Mouse (Mus musculus): ENCODE data around the gene Sec63. TPM values are rescaled to one million over a fixed set of nuclear protein-coding genes. Genes with fewer than 3 reads are reported as not detected.

Sec63 gene
- polyA plus RNA-seq (2021), result 94.1 TPM

GRCm38 (mm10) chr10:42760999-42761900, at the start of gene Sec63:
Gene Sec63, plus strand, starts transcription at chr10:42761496.
- H3K27me3 ChIP-seq, result no peaks in the 10 kb centered on the region

GRCm38 (mm10) chr10:42714676-42715075, 46.6 kb upstream of the Sec63 start:
- in situ Hi-C loops (cut with MboI; ENCODE audit: low pct_unique_long_range_greater_than_20kb), result no loop called here
- ChIA-PET POLR2A (no interaction called here), CTCF (no interaction called here)
- no peak for DNase-seq (ENCODE audit: low read depth, low spot score)
- H3K27me3 ChIP-seq, result no peaks in the 10 kb centered on the region
- TF ChIP-seq CTCF (IDR thresholded peaks at IDR 0.05), result no peak
- no peak for ATAC-seq

More at GRCm38 (mm10) chr10:42760999-42761900, at the start of gene Sec63:
- no peak for TF ChIP-seq CTCF (IDR thresholded peaks at IDR 0.05)
- CTCF ChIA-PET, result no interaction called here
- ATAC-seq (peak; percentile 87), DNase-seq (ENCODE audit: low read depth, low spot score) (peak; percentile 55)
- in situ Hi-C loops (cut with MboI; ENCODE audit: low pct_unique_long_range_greater_than_20kb), result no loop called here
- POLR2A ChIA-PET, result no interaction called here

GRCm38 (mm10) chr10:42715366-42716035, 45.8 kb upstream of the Sec63 start:
- in situ Hi-C loops (cut with MboI; ENCODE audit: low pct_unique_long_range_greater_than_20kb), result no loop called here
- CTCF ChIA-PET, result no interaction called here
- DNase-seq (ENCODE audit: low read depth, low spot score) (no peak), ATAC-seq (no peak)
- POLR2A ChIA-PET, result no interaction called here
- TF ChIP-seq CTCF (IDR thresholded peaks at IDR 0.05), result no peak
- no peaks in the 10 kb centered on the region for H3K27me3 ChIP-seq

GRCm38 (mm10) chr10:42722116-42722515, 39.2 kb upstream of the Sec63 start:
- ATAC-seq, result no peak
- no peak for TF ChIP-seq CTCF (IDR thresholded peaks at IDR 0.05)
- no peak for DNase-seq (ENCODE audit: low read depth, low spot score)
- POLR2A ChIA-PET, result no interaction called here
- CTCF ChIA-PET, result interaction anchor here (1.0 kb wide), 1 partner anchor 9 kb away, joined by 3 read pairs; no protein-coding TSS in a partner anchor
- H3K27me3 ChIP-seq, result no peaks in the 10 kb centered on the region
- in situ Hi-C loops (cut with MboI; ENCODE audit: low pct_unique_long_range_greater_than_20kb), result no loop called here

- CTCF ChIA-PET, result interaction anchor here (1.2 kb wide), 1 partner anchor 15 kb away, joined by 3 read pairs; no protein-coding TSS in a partner anchor
Observed at GRCm38 (mm10) chr10:42723275-42724232, 37.7 kb upstream of the Sec63 start.

GRCm38 (mm10) chr10:42729607-42730006, 31.7 kb upstream of the Sec63 start:
- ChIA-PET POLR2A (no interaction called here), CTCF (interaction anchor here (1.2 to 1.3 kb wide), 2 partner anchors 18 to 24 kb away, joined by 3 read pairs; no protein-coding TSS in a partner anchor)
- ATAC-seq, result no peak
- DNase-seq (ENCODE audit: low read depth, low spot score), result no peak
- no peak for TF ChIP-seq CTCF (IDR thresholded peaks at IDR 0.05)
- in situ Hi-C loops (cut with MboI; ENCODE audit: low pct_unique_long_range_greater_than_20kb), result no loop called here
- no peaks in the 10 kb centered on the region for H3K27me3 ChIP-seq

More at GRCm38 (mm10) chr10:42723275-42724232, 37.7 kb upstream of the Sec63 start:
- no peak for TF ChIP-seq CTCF (IDR thresholded peaks at IDR 0.05)
- no peak for DNase-seq (ENCODE audit: low read depth, low spot score)
- in situ Hi-C loops (cut with MboI; ENCODE audit: low pct_unique_long_range_greater_than_20kb), result no loop called here
- POLR2A ChIA-PET, result no interaction called here
- ATAC-seq, result no peak
- no peaks in the 10 kb centered on the region for H3K27me3 ChIP-seq

GRCm38 (mm10) chr10:42734546-42735060, 26.7 kb upstream of the Sec63 start:
- ATAC-seq (no peak), DNase-seq (ENCODE audit: low read depth, low spot score) (no peak)
- no peaks in the 10 kb centered on the region for H3K27me3 ChIP-seq
- TF ChIP-seq CTCF (IDR thresholded peaks at IDR 0.05), result peak; percentile 69
- ChIA-PET CTCF (interaction anchor here (1.3 to 2.0 kb wide), 4 partner anchors 9 to 427 kb away, joined by 3 to 6 read pairs (median 4); no protein-coding TSS in a partner anchor), POLR2A (interaction anchor here (0.6 kb wide), 1 partner anchor 487 kb away, joined by 5 read pairs; no protein-coding TSS in a partner anchor)
- in situ Hi-C loops (cut with MboI; ENCODE audit: low pct_unique_long_range_greater_than_20kb), result loop anchor here (5.0 kb wide), 1 partner anchor 422 kb away; no protein-coding TSS in a partner anchor

GRCm38 (mm10) chr10:42751813-42752212, 9.5 kb upstream of the Sec63 start:
- ATAC-seq (no peak), DNase-seq (ENCODE audit: low read depth, low spot score) (no peak)
- TF ChIP-seq CTCF (IDR thresholded peaks at IDR 0.05), result no peak
- in situ Hi-C loops (cut with MboI; ENCODE audit: low pct_unique_long_range_greater_than_20kb), result no loop called here
- no peaks in the 10 kb centered on the region for H3K27me3 ChIP-seq
- ChIA-PET POLR2A (no interaction called here), CTCF (no interaction called here)

GRCm38 (mm10) chr10:42754341-42754740, 7.0 kb upstream of the Sec63 start:
- no peak for DNase-seq (ENCODE audit: low read depth, low spot score)
- no peak for TF ChIP-seq CTCF (IDR thresholded peaks at IDR 0.05)
- in situ Hi-C loops (cut with MboI; ENCODE audit: low pct_unique_long_range_greater_than_20kb), result no loop called here
- H3K27me3 ChIP-seq, result no peaks in the 10 kb centered on the region
- ChIA-PET CTCF (no interaction called here), POLR2A (no interaction called here)
- peak; percentile 31 for ATAC-seq

- no peak for DNase-seq (ENCODE audit: low read depth, low spot score)
- CTCF ChIA-PET, result no interaction called here
Observed at GRCm38 (mm10) chr10:42759741-42760140, 1.6 kb upstream of the Sec63 start.

More at GRCm38 (mm10) chr10:42759741-42760140, 1.6 kb upstream of the Sec63 start:
- POLR2A ChIA-PET, result no interaction called here
- in situ Hi-C loops (cut with MboI; ENCODE audit: low pct_unique_long_range_greater_than_20kb), result no loop called here
- no peaks in the 10 kb centered on the region for H3K27me3 ChIP-seq
- no peak for ATAC-seq
- TF ChIP-seq CTCF (IDR thresholded peaks at IDR 0.05), result no peak

All from Patski (cell line).